Mouse (Mus musculus) spleen, adult 2 months (tissue): ENCODE data around the gene Magi1. TPM values are rescaled to one million over a fixed set of nuclear protein-coding genes. Genes with fewer than 3 reads are reported as not detected.

Experiments used
- DNase-seq, 2 experiments: peaks; one replicate each; pipeline versions ENCODE4 v3.0.0 to v3.0.0-alpha.2; 2012 to 2021; ENCODE audit warnings: low spot score in 2 of 2, low read depth in 1 of 2
- H3K27ac ChIP-seq: fragments of 200-500 bp; 2 replicates; pipeline ENCODE4 v1.5.1; 2012; ENCODE audit warnings: low read length, inconsistent platforms; ENCODE audit not compliant: insufficient read depth
- H3K27me3 ChIP-seq: fragments of 200-500 bp; 2 replicates; pipeline ENCODE4 v1.6.1; 2012; ENCODE audit warnings: mild to moderate bottlenecking, moderate library complexity, low read length, inconsistent platforms; ENCODE audit not compliant: control insufficient read depth, insufficient read depth
- H3K36me3 ChIP-seq: fragments of 200-500 bp; 2 replicates; pipeline ENCODE4 v1.6.1; 2012; ENCODE audit warnings: mild to moderate bottlenecking, low read length, inconsistent platforms; ENCODE audit not compliant: control insufficient read depth, insufficient read depth
- H3K4me1 ChIP-seq: fragments of 200-500 bp; 2 replicates; pipeline ENCODE4 v1.6.1; 2011; ENCODE audit warnings: inconsistent platforms; ENCODE audit not compliant: control insufficient read depth, insufficient read depth, insufficient read length
- H3K4me3 ChIP-seq: fragments of 200-500 bp; 2 replicates; pipeline ENCODE4 v1.5.1; 2011; ENCODE audit warnings: mild to moderate bottlenecking, inconsistent platforms; ENCODE audit not compliant: insufficient read depth, insufficient read length; ENCODE audit errors: extremely low read depth
- CTCF ChIP-seq: fragments of 200-500 bp; IDR thresholded peaks from 2 replicates; pipeline ENCODE4 v1.5.1; 2011; ENCODE audit warnings: mild to moderate bottlenecking, inconsistent platforms; ENCODE audit not compliant: insufficient read depth, insufficient read length, insufficient replicate concordance; ENCODE audit errors: extremely low read depth
- POLR2A ChIP-seq: fragments of 200-500 bp; IDR thresholded peaks from 2 replicates; pipeline ENCODE4 v1.6.1; 2011; ENCODE audit warnings: low read depth, low read length, inconsistent platforms
- WGBS: fragments of 180-500 bp; shearing (Covaris S2); methylation state at CpG from one replicate; pipeline ENCODE4 v1.1.7; 2018; 5-methylcytosine and 5-hydroxymethylcytosine counted together
- polyA plus RNA-seq: library from polyadenylated mRNA; depleted of rRNA; stranded (reverse); fragments of >200 nt; gene quantifications from 2 replicates; pipeline ENCODE4 v1.2.3, GENCODE M21; 2012

Magi1 gene
- polyA plus RNA-seq, 1 experiment = 1.6 TPM

DNA sequence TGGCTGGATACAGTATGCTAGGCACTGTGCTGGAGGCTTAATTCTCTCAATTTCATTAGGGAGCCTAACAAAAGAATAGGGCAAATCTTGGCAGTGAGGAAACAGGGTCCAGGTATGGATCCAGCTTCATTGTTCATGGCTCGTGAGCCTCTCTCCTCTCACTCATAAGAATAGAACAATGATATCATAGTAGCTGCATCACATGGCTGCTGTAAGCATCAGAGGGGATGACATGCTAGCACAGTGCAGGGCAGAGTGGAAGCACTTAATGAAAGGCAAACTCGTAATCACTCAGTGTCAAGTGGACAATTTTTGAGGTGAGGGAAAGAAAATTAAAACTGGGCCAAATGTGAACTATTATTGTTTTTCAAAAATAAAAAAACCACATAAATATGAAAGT lies 337.1 kb downstream of the Magi1 start:
- TF ChIP-seq POLR2A (no peak), CTCF (no peak)
- no peaks in the 10 kb centered on the region for H3K27me3 ChIP-seq
- WGBS = 86% methylated on average over 2 of the region's 2 CpGs
- DNase-seq = no peak
- H3K4me1 ChIP-seq = no peaks in the 10 kb centered on the region
- H3K4me3 ChIP-seq = no peak overlapping the region
- no peaks in the 10 kb centered on the region for H3K36me3 ChIP-seq
- H3K27ac ChIP-seq = no peak overlapping the region

DNA sequence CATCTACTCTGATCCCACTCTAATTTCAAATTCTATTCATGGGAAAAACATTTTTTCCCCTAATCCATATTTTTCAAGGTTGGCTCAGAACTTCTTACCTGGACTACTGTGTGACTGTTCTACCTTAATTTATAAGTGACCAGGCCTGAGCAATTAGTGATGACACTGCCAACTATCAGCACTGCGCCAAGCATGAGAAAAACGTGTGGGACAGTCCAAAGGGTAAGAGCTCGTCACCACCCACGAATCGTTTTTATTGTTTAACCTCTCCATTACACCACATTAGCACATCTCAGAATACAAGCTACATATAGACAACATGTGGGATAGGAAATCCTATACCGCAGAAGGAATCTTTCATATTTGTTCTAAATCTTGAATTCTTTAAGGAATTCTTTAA lies 347.4 kb downstream of the Magi1 start:
- no peak for TF ChIP-seq CTCF
- no peak for TF ChIP-seq POLR2A
- Histone ChIP-seq H3K36me3 (no peaks in the 10 kb centered on the region), H3K4me1 (no peaks in the 10 kb centered on the region), H3K27me3 (no peaks in the 10 kb centered on the region), H3K27ac (no peak overlapping the region), H3K4me3 (no peak overlapping the region)
- WGBS = 88% methylated on average over 6 of the region's 6 CpGs
- no peak for DNase-seq

DNA sequence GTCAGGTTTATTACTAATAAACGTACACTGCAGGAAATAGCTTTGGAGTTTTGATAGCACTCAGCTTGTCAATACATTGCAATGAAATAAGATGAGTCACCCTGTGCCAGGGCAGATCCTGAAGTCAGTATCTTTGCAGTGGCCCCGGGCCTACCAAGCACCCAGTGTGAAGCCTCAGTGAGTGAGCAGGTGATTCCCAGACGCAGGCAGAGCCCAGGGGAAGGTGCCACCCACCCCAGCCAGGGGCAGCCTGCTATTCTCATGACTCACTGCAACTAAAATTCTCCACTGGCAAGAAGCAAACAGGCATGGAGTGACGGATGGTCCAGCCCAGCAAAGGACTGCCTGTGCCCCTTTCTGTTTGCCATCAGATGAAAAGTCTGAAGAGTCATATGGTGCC lies 347.9 kb downstream of the Magi1 start:
- no peak for DNase-seq
- WGBS = 84% methylated on average over 4 of the region's 4 CpGs
- TF ChIP-seq CTCF (no peak), POLR2A (no peak)
- Histone ChIP-seq H3K27ac (no peak overlapping the region), H3K4me1 (no peaks in the 10 kb centered on the region), H3K27me3 (no peaks in the 10 kb centered on the region), H3K4me3 (no peak overlapping the region), H3K36me3 (no peaks in the 10 kb centered on the region)

GRCm38 (mm10) chr6:93934700-93935099 lies 349.0 kb downstream of the Magi1 start:
- 77% methylated on average over 2 of the region's 2 CpGs for WGBS
- no peak overlapping the region for H3K4me3 ChIP-seq
- no peak for TF ChIP-seq CTCF
- no peak for TF ChIP-seq POLR2A
- no peak overlapping the region for H3K27ac ChIP-seq
- no peaks in the 10 kb centered on the region for H3K27me3 ChIP-seq
- DNase-seq = no peak
- no peaks in the 10 kb centered on the region for H3K4me1 ChIP-seq
- H3K36me3 ChIP-seq = no peaks in the 10 kb centered on the region

GRCm38 (mm10) chr6:93924568-93924967 lies 359.1 kb downstream of the Magi1 start:
- DNase-seq = no peak
- Histone ChIP-seq H3K36me3 (no peaks in the 10 kb centered on the region), H3K27ac (no peak overlapping the region), H3K4me1 (no peaks in the 10 kb centered on the region), H3K27me3 (no peaks in the 10 kb centered on the region), H3K4me3 (no peak overlapping the region)
- no peak for TF ChIP-seq CTCF
- no peak for TF ChIP-seq POLR2A
- WGBS = 90% methylated on average over 2 of the region's 2 CpGs

GRCm38 (mm10) chr6:93923972-93924371 lies 359.7 kb downstream of the Magi1 start:
- no peak for DNase-seq
- Histone ChIP-seq H3K27me3 (no peaks in the 10 kb centered on the region), H3K4me3 (no peak overlapping the region), H3K36me3 (no peaks in the 10 kb centered on the region), H3K4me1 (no peaks in the 10 kb centered on the region), H3K27ac (no peak overlapping the region)
- 88% methylated on average over 3 of the region's 3 CpGs for WGBS
- no peak for TF ChIP-seq CTCF

DNA sequence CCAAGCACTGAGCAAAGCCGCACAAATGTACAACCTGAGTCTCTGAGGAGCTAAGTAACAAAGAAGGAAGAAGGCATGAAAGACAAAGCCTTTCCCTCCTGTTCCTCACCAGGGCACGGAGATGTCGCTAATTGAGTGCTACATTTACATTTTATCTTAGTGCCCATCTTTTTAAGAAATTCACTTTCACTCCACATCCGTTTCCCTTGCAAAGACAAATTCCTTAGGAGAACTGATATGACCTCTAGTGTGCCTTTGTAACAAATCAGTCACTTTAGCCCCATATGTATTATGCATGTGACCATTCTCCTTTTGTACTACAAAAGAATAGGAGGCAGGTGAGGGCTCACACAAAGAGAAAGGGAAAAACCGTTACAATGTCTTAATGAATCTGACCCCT lies 360.4 kb downstream of the Magi1 start:
- no peak for DNase-seq
- Histone ChIP-seq H3K27ac (no peak overlapping the region), H3K27me3 (no peaks in the 10 kb centered on the region), H3K4me1 (no peaks in the 10 kb centered on the region), H3K36me3 (no peaks in the 10 kb centered on the region), H3K4me3 (no peak overlapping the region)
- TF ChIP-seq CTCF (no peak), POLR2A (no peak)
- 87% methylated on average over 5 of the region's 5 CpGs for WGBS
